Mouse (Mus musculus) liver, postnatal 0 days (tissue): Measurements from ENCODE around the gene Olfr1501.

Source experiments
- CTCF ChIP-seq: sonication (generic); IDR thresholded peaks from 2 replicates; pipeline ENCODE4 v1.5.1; 2016; ENCODE audit warnings: antibody characterized with exemption, low read depth
- EP300 ChIP-seq: IDR thresholded peaks from 2 replicates; pipeline ENCODE4 v1.6.1; 2016; ENCODE audit warnings: antibody characterized with exemption, low read depth, mild to moderate bottlenecking

DNA sequence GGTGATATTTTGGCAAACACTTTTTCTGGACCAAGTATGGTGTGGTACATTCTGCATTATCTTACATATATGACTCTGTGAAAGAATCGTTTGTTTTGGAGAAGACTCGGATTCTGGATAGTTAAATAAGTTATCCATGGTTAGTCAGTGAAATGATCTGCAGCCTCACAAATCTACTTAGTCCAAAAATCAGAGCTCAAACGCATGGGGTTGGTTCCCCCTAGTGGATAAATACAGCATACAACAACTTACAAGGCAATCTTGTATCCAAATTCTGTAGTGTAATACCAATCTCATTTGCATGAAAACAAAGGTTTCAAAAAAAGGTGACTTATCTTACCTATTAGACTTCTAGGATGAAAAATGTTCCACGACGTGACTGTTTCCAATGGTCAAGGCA is 31.7 kb downstream of the Olfr1501 start:
- TF ChIP-seq CTCF (peak; percentile 32), EP300 (no peak)
